Mouse (Mus musculus) thymus, postnatal 0 days (tissue): ENCODE measurements around the gene Defb20. TPM values are rescaled to one million over a fixed set of nuclear protein-coding genes. Genes with fewer than 3 reads are reported as not detected.

Experiments used
- DNase-seq: peaks from one replicate; pipeline ENCODE4 v3.0.0-alpha.2; 2015; ENCODE audit warnings: low spot score
- polyA plus RNA-seq: library from polyadenylated mRNA; unstranded; fragments of >200 nt; fragmentation: Nextera tagmentation; extraction: Ambion mirVana; gene quantifications from 2 replicates; pipeline ENCODE4 v1.2.1, GENCODE M21; 2015

Gene Defb20
- polyA plus RNA-seq, 1 experiment from 2014 or later: not detected

DNA sequence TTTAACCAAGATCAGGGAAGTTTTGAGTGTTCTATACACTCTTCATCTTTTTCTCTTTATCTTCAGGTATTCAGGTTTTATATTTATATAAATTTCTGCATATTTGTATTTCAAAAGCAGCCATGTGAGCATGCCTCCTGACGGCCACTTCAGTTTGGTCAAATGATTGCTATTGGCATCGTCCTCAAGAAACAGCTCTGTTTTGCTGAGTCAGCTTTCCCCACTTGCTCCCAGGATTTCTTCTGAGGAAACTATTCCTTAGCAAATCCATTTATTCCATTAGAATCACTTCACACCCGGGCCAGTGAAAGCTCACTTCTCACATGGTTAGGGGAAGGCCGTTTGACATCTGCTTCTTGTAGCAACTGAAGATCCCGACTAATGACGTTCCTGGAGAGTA is 21.2 kb downstream of the Defb20 start:
- DNase-seq: no peak

GRCm38 (mm10) chr2:152500204-152500862 is 23.5 kb downstream of the Defb20 start:
- no peak for DNase-seq

DNA sequence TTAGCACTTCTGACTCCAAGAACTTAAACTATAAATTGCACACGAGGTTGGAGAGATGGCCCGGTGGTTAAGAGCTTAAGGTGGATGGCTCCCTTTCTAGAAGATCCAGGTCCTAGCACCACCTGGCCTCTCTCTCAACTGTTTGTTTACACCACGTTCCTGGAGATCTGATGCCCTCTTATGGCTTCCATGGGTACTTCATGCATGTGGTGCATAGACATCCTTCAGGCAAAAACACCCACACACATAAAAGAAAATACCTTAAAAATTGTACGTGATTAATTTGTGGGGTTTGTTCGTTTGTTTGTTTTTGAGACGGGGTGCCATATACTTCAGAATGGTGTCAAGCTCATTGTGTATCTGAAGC is 24.0 kb downstream of the Defb20 start:
- DNase-seq: no peak

- no peak for DNase-seq
Measured at GRCm38 (mm10) chr2:152503950-152504349, 27.1 kb downstream of the Defb20 start.

DNA sequence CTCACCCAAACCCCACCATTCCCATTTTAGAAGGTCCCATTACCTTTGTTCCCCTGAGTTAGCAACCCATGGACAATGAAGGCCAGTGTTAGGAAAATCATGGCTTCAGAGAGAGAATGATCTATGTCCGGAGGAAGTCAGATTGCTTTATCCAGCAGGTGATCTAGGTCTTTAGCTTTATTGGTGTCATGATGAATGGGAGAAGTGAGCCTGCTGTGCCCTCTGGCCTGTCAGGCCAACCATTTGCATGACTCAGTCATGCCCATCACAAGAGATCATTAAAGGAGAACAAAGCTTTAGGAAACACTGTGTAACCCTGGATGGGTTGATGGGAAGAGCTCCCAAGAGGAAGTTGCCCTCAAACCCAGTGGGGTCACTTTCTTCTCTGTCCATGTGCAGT is 34.7 kb downstream of the Defb20 start, which contains the start of gene Defb26:
Gene Defb26 (minus strand): TSS at position 101 of the 400 bp plus-strand sequence.
- DNase-seq: no peak

DNA sequence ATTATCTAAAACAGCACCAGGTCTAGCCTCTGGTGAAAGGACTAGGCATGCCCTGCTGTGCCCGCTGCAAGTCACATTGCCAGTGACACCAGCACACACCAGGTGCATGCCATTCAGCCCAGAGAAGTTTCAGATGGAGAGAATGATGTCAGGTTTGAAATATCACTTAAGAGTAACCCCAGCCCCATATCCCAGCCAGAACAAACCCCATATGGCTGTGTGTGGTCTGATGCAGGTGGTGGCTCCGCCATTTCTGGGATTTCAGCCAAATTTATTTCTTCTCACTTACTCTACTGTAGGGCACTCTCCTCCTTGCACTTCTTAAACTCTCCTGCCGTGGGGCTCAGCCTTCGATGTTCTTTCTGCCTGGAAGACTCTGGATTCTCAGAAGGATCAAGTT is 39.2 kb downstream of the Defb20 start:
- DNase-seq: no peak

- no peak for DNase-seq
Measured at GRCm38 (mm10) chr2:152517981-152518380, 41.1 kb downstream of the Defb20 start, which contains the start of gene Defb28. TSS of gene Defb28 (plus strand) at chr2:152518255.

Other genes with a start within 250 kb of the Defb20 start
- 28.5 and 31.1 TPM in 2 replicates for gene Tbc1d20, start 183.2 kb upstream of the Defb20 start, polyA plus RNA-seq
- 131 and 138 TPM in 2 replicates for gene Rbck1, start 144.4 kb upstream of the Defb20 start, polyA plus RNA-seq
- 1.4 and 1.6 TPM in 2 replicates for gene Trib3, start 133.0 kb upstream of the Defb20 start, polyA plus RNA-seq
- gene Nrsn2, start 100.4 kb upstream of the Defb20 start, polyA plus RNA-seq: not detected in 2 replicates
- 0.91 and 1.2 TPM in 2 replicates for gene Sox12, start 79.0 kb upstream of the Defb20 start, polyA plus RNA-seq
- gene Zcchc3, start 62.0 kb upstream of the Defb20 start, polyA plus RNA-seq: 7.2 and 7.4 TPM in 2 replicates
- gene 6820408C15Rik, start 61.5 kb upstream of the Defb20 start, polyA plus RNA-seq: 0.51 and 0.64 TPM in 2 replicates
- gene Defb23, start 12.4 kb upstream of the Defb20 start, polyA plus RNA-seq: 0.23 and 0.28 TPM in 2 replicates
- not detected in 2 replicates for gene Defb22, start 13.1 kb downstream of the Defb20 start, polyA plus RNA-seq
- gene Defb26, start 34.6 kb downstream of the Defb20 start, polyA plus RNA-seq: 0.24 TPM in 1 of 2 replicates, not detected in the other
- not detected in 2 replicates for gene Defb28, start 41.2 kb downstream of the Defb20 start, polyA plus RNA-seq
- gene Defb29, start 63.0 kb downstream of the Defb20 start, polyA plus RNA-seq: not detected in 2 replicates
- 3.0 TPM in 1 of 2 replicates, not detected in the other for gene Gm17416, start 92.3 kb downstream of the Defb20 start, polyA plus RNA-seq
- not detected in 2 replicates for gene Defb21, start 95.7 kb downstream of the Defb20 start, polyA plus RNA-seq
- gene Defb19, start 103.2 kb downstream of the Defb20 start, polyA plus RNA-seq: 1.3 and 2.2 TPM in 2 replicates
- gene Defb45, start 122.3 kb downstream of the Defb20 start, polyA plus RNA-seq: 0.53 TPM in 1 of 2 replicates, not detected in the other
- gene Defb36, start 127.3 kb downstream of the Defb20 start, polyA plus RNA-seq: not detected in 2 replicates
- 1.6 and 2.1 TPM in 2 replicates for gene Defb25, start 146.0 kb downstream of the Defb20 start, polyA plus RNA-seq
- 2.2 and 3.2 TPM in 2 replicates for gene Rem1, start 149.9 kb downstream of the Defb20 start, polyA plus RNA-seq
- gene H13, start 192.4 kb downstream of the Defb20 start, polyA plus RNA-seq: 196 and 200 TPM in 2 replicates
- 15.6 and 17.2 TPM in 2 replicates for gene Mcts2, start 210.0 kb downstream of the Defb20 start, polyA plus RNA-seq